Comparison of ENCODE assay signal across 9 mouse cellular contexts in genomic region chr10:80954843-80955242, GRCm38 (mm10). TPM values are rescaled to one million over a fixed set of nuclear protein-coding genes. Genes with fewer than 3 reads are reported as not detected.
DNase-seq lines count a peak whose midpoint lies in the region; ATAC-seq lines count a peak whose summit lies in the region.
"Had no signal": no experiment of that assay in that cellular context is flagged by ENCODE, and none has a peak within 500 bp of the region (broad histone marks: within the 10 kb centered on the region; RNA-seq: fewer than 3 reads in every experiment).

No protein-coding gene starts in this region.

- H3K36me3 ChIP-seq in lung, embryonic 15.5 days, result no peaks in the 10 kb centered on the region
- no peaks in the 10 kb centered on the region for H3K36me3 ChIP-seq in heart, embryonic 12.5 days

- DNase-seq in cerebellum, postnatal 14 days, result peak; percentile 64 to 72
- DNase-seq in lung, postnatal 4 days, result no peak
- DNase-seq in skeletal muscle tissue, adult 2 months (ENCODE audit: low read depth, low spot score), result peak; percentile 79
- DNase-seq in frontal cortex, postnatal 10 days (ENCODE audit: low spot score in 2 of 2), result no peak
- no peak for DNase-seq in kidney, adult 11 months
- DNase-seq: kidney, postnatal 36 days had no signal

- ATAC-seq in cerebellum, adult (ENCODE audit: insufficient number of reproducible peaks, low FRiP score, low TSS enrichment), result no peak
- peak; percentile 40; the same call in 1 of the 2 replicates for ATAC-seq in lung, embryonic 15.5 days (ENCODE audit: borderline replicate concordance, extremely low read depth, low FRiP score, low TSS enrichment)
- ATAC-seq in heart, embryonic 12.5 days (ENCODE audit: insufficient number of reproducible peaks, low FRiP score), result no peak

- H3K27me3 ChIP-seq in lung, embryonic 15.5 days, result no peaks in the 10 kb centered on the region
- 0 out of 2 replicates have a peak, but pooled peaks cover 3% of the 10 kb centered on the region for H3K27me3 ChIP-seq in heart, embryonic 12.5 days (replicated peaks)

- H3K4me3 ChIP-seq in lung, embryonic 15.5 days, result no peak overlapping the region
- H3K4me3 ChIP-seq in heart, embryonic 12.5 days, result no peak overlapping the region

- no peaks in the 10 kb centered on the region for H3K9me3 ChIP-seq in lung, embryonic 15.5 days
- no peaks in the 10 kb centered on the region for H3K9me3 ChIP-seq in heart, embryonic 12.5 days (replicated peaks)

- H3K4me1 ChIP-seq in lung, embryonic 15.5 days, result peaks cover 19% of the 10 kb centered on the region
- peaks cover 21% of the 10 kb centered on the region for H3K4me1 ChIP-seq in heart, embryonic 12.5 days (replicated peaks)

- no peak overlapping the region for H3K4me2 ChIP-seq in lung, embryonic 15.5 days
- no peak overlapping the region for H3K4me2 ChIP-seq in heart, embryonic 12.5 days

- 44% methylated on average over 6 of the region's 6 CpGs for WGBS in lung, embryonic 15.5 days
- WGBS in heart, embryonic 12.5 days, result 24% methylated on average over 6 of the region's 6 CpGs

- H3K9ac ChIP-seq in lung, embryonic 15.5 days, result no peak overlapping the region
- 0 out of 2 replicates have a peak overlapping the region, but pooled peaks have one; percentile 31 for H3K9ac ChIP-seq in heart, embryonic 12.5 days

- peak overlapping the region; percentile 60 for H3K27ac ChIP-seq in lung, embryonic 15.5 days
- peak overlapping the region; percentile 83 for H3K27ac ChIP-seq in heart, embryonic 12.5 days (ENCODE audit: poor library complexity, severe bottlenecking)

RNA-seq across cellular contexts. Expression of gene Gadd45b, which starts 25.0 kb away (rescaled TPM):
- polyA plus RNA-seq in lung, embryonic 15.5 days (2015; fragmentation: Nextera tagmentation; extraction: Ambion mirVana), result 42.7 and 42.9 TPM in 2 replicates
- 27.8 and 29.9 TPM in 2 replicates for polyA plus RNA-seq in heart, embryonic 12.5 days (2016; fragmentation: Nextera tagmentation; extraction: Ambion mirVana)

RNA-seq across cellular contexts. Expression of gene Lmnb2, which starts 36.8 kb away (rescaled TPM):
- polyA plus RNA-seq in lung, embryonic 15.5 days (2015; fragmentation: Nextera tagmentation; extraction: Ambion mirVana), result 55.8 and 60.4 TPM in 2 replicates
- 34.3 and 35.3 TPM in 2 replicates for polyA plus RNA-seq in heart, embryonic 12.5 days (2016; fragmentation: Nextera tagmentation; extraction: Ambion mirVana)

RNA-seq across cellular contexts. Expression of gene Timm13, which starts 54.1 kb away (rescaled TPM):
- polyA plus RNA-seq in lung, embryonic 15.5 days (2015; fragmentation: Nextera tagmentation; extraction: Ambion mirVana), result 305 and 307 TPM in 2 replicates
- polyA plus RNA-seq in heart, embryonic 12.5 days (2016; fragmentation: Nextera tagmentation; extraction: Ambion mirVana), result 285 and 293 TPM in 2 replicates

RNA-seq across cellular contexts. Expression of gene Gng7, which starts 59.9 kb away (rescaled TPM):
- 5.3 and 6.6 TPM in 2 replicates for polyA plus RNA-seq in lung, embryonic 15.5 days (2015; fragmentation: Nextera tagmentation; extraction: Ambion mirVana)
- 1.5 and 1.7 TPM in 2 replicates for polyA plus RNA-seq in heart, embryonic 12.5 days (2016; fragmentation: Nextera tagmentation; extraction: Ambion mirVana)

Comparison
In these comparisons a context has a peak if more than half of its experiments do, and no peak if none do; other contexts are left out.
1. DNase-seq: peak in cerebellum, postnatal 14 days (2 of 2) and skeletal muscle tissue, adult 2 months (single experiment); none in lung, postnatal 4 days (0 of 2), frontal cortex, postnatal 10 days (0 of 2) and kidney, adult 11 months (single experiment).